Mouse (Mus musculus) MEL (cell line): ENCODE data around the gene Naglu.
"Not testable (repeated sequence)": the region's sequence is repeated elsewhere in the genome, so short reads cannot be mapped to it uniquely, and the experiment has no call there.

Experiments used
- CHD2 ChIP-seq: IDR thresholded peaks from 2 replicates; pipeline ENCODE4 v1.6.1; 2011; ENCODE audit warnings: low read length, improper control_type of control experiment
- CTCF ChIP-seq, 3 experiments: IDR thresholded peaks in 2 of 3; conservative IDR thresholded peaks in 1 of 3; 2 replicates each; pipeline ENCODE4 v1.5.1; 2011 to 2012; ENCODE audit warnings: low read length in 3 of 3, low read depth in 2 of 3, mild to moderate bottlenecking in 2 of 3, improper control_type of control experiment in 1 of 3, inconsistent platforms in 1 of 3, mixed read lengths in 1 of 3, moderate library complexity in 1 of 3; ENCODE audit not compliant: control insufficient read depth in 1 of 3, insufficient read depth in 1 of 3, poor library complexity in 1 of 3, severe bottlenecking in 1 of 3
- EP300 ChIP-seq, 2 experiments: IDR thresholded peaks; 2 replicates each; pipeline ENCODE4 v1.6.1; 2011; ENCODE audit warnings: improper control_type of control experiment in 2 of 2, low read length in 2 of 2, low read depth in 1 of 2, mild to moderate bottlenecking in 1 of 2
- GATA1 ChIP-seq: IDR thresholded peaks from 2 replicates; pipeline ENCODE4 v1.6.1; 2011; ENCODE audit warnings: low read depth, low read length, improper control_type of control experiment
- HCFC1 ChIP-seq: IDR thresholded peaks from 2 replicates; pipeline ENCODE4 v1.6.1; 2012; ENCODE audit warnings: low read depth, mild to moderate bottlenecking, inconsistent platforms, low read length, improper control_type of control experiment, moderate library complexity
- POLR2A ChIP-seq, 2 experiments: IDR thresholded peaks; 2 replicates each; pipeline ENCODE4 v1.6.1; 2011 to 2012; ENCODE audit warnings: low read length in 2 of 2, mild to moderate bottlenecking in 2 of 2, control low read depth in 1 of 2, improper control_type of control experiment in 1 of 2, low read depth in 1 of 2, moderate library complexity in 1 of 2; ENCODE audit not compliant: control insufficient read depth in 1 of 2, insufficient read depth in 1 of 2, poor library complexity in 1 of 2
- RAD21 ChIP-seq: IDR thresholded peaks from 2 replicates; pipeline ENCODE4 v1.6.1; 2011; ENCODE audit warnings: mild to moderate bottlenecking, low read depth, low read length, improper control_type of control experiment
- RCOR1 ChIP-seq: IDR thresholded peaks from 2 replicates; pipeline ENCODE4 v1.6.1; 2012; ENCODE audit warnings: low read depth, mild to moderate bottlenecking, inconsistent platforms, low read length, improper control_type of control experiment
- TCF12 ChIP-seq: IDR thresholded peaks from 2 replicates; pipeline ENCODE4 v1.6.1; 2014; ENCODE audit warnings: low read depth, mild to moderate bottlenecking, inconsistent platforms, low read length, improper control_type of control experiment, moderate library complexity
- USF1 ChIP-seq: IDR thresholded peaks from 2 replicates; pipeline ENCODE4 v1.6.1; 2014; ENCODE audit warnings: low read depth, mild to moderate bottlenecking, inconsistent platforms, low read length, improper control_type of control experiment, moderate library complexity
- ZNF384 ChIP-seq: IDR thresholded peaks from 2 replicates; pipeline ENCODE4 v1.6.1; 2012; ENCODE audit warnings: low read depth, mild to moderate bottlenecking, inconsistent platforms, low read length, improper control_type of control experiment

GRCm38 (mm10) chr11:101124494-101124893, 54.7 kb downstream of the Naglu start:
- not testable (repeated sequence) for TF ChIP-seq GATA1; CTCF (IDR thresholded peaks at IDR 0.05 in 2 of 3, conservative IDR thresholded peaks at IDR 0.05 in 1 of 3; ENCODE audit: control insufficient read depth in 1 of 3, insufficient read depth in 1 of 3, low read depth in 2 of 3, low read length in 3 of 3, poor library complexity in 1 of 3, severe bottlenecking in 1 of 3); TCF12; POLR2A (IDR thresholded peaks at IDR 0.05; ENCODE audit: control insufficient read depth in 1 of 2, insufficient read depth in 1 of 2, low read depth in 1 of 2, low read length in 2 of 2, poor library complexity in 1 of 2); ZNF384; RAD21; HCFC1; RCOR1; CHD2; EP300 (IDR thresholded peaks at IDR 0.05; ENCODE audit: low read depth in 1 of 2, low read length in 2 of 2); USF1
